Mouse (Mus musculus) ES-Bruce4 (cell line): ENCODE data around the gene Ube3c.

Experiments
- CTCF ChIP-seq: IDR thresholded peaks from one replicate; pipeline ENCODE4 v1.8.1; 2011; ENCODE audit warnings: low read depth, low read length
- EP300 ChIP-seq: IDR thresholded peaks from 2 replicates; pipeline ENCODE4 v1.6.1; 2011; ENCODE audit warnings: low read depth, low read length; ENCODE audit not compliant: insufficient read depth

- no peak for TF ChIP-seq EP300
- no peak for TF ChIP-seq CTCF
Observed at GRCm38 (mm10) chr5:29688352-29688751, 119.3 kb downstream of the Ube3c start.
